Mouse (Mus musculus) hindbrain, embryonic 13.5 days (tissue): Measurements from ENCODE around the gene Dmbt1. TPM values are rescaled to one million over a fixed set of nuclear protein-coding genes. Genes with fewer than 3 reads are reported as not detected.

Source experiments
- ATAC-seq: fragments of 200-750 bp; cut with Nextera tagmentation; 2 replicates; pipeline ENCODE4 v1.8.0; 2017; ENCODE audit warnings: moderate TSS enrichment; ENCODE audit not compliant: low FRiP score
- H3K27ac ChIP-seq: fragments of 300-500 bp; sonication (generic); 2 replicates; pipeline ENCODE4 v1.5.1; 2015; ENCODE audit warnings: inconsistent platforms, mild to moderate bottlenecking, moderate library complexity
- H3K27me3 ChIP-seq: fragments of 300-500 bp; sonication (generic); 2 replicates; pipeline ENCODE4 v1.6.1; 2015; ENCODE audit warnings: mild to moderate bottlenecking, inconsistent platforms
- H3K36me3 ChIP-seq: fragments of 300-500 bp; sonication (generic); 2 replicates; pipeline ENCODE4 v1.6.1; 2015; ENCODE audit warnings: mild to moderate bottlenecking, inconsistent platforms
- H3K4me1 ChIP-seq: fragments of 300-500 bp; sonication (generic); replicated peaks from 2 replicates; pipeline ENCODE4 v1.6.1; 2015; ENCODE audit warnings: inconsistent platforms
- H3K4me2 ChIP-seq: fragments of 300-500 bp; sonication (generic); 2 replicates; pipeline ENCODE4 v1.6.1; 2015; ENCODE audit warnings: inconsistent platforms, mild to moderate bottlenecking, moderate library complexity
- H3K4me3 ChIP-seq: fragments of 300-500 bp; sonication (generic); 2 replicates; pipeline ENCODE4 v1.5.1; 2015; ENCODE audit warnings: mild to moderate bottlenecking, inconsistent platforms
- H3K9ac ChIP-seq: fragments of 300-500 bp; sonication (generic); 2 replicates; pipeline ENCODE4 v1.6.1; 2015; ENCODE audit warnings: mild to moderate bottlenecking, inconsistent platforms
- H3K9me3 ChIP-seq: fragments of 300-500 bp; sonication (generic); 2 replicates; pipeline ENCODE4 v1.6.1; 2016; ENCODE audit warnings: inconsistent platforms
- WGBS: fragments of 180-500 bp; shearing (Covaris S2); methylation state at CpG from one replicate; pipeline ENCODE4 v1.1.7; 2015; 5-methylcytosine and 5-hydroxymethylcytosine counted together
- polyA plus RNA-seq: library from polyadenylated mRNA; unstranded; fragments of >200 nt; fragmentation: Nextera tagmentation; extraction: Ambion mirVana; gene quantifications from 2 replicates; pipeline ENCODE4 v1.2.1, GENCODE M21; 2015

The Dmbt1 gene
- polyA plus RNA-seq, 1 experiment from 2014 or later = not detected

DNA sequence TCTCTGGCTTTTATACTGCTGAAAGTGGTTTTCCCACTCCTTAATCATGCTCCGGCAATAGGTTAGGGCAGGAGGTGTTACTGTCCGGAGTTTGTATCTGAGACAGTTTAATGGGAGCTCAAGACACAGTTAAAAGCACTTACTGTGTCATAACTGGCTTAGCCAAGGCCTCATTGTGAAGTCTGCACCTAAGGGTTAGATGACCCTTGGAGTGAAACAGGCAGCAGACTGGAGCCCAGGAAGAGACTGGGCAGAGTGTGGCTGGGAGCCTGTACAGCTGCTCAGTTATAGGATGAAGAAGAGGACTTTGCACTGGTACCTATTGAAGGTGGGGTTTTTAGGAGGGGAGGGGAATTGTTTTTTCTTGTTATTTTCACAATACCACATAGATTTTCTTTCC, 114.4 kb downstream of the Dmbt1 start, which contains the start of gene 4933402N03Rik:
Gene 4933402N03Rik, minus strand, starts transcription at position 101 of the 400 bp plus-strand sequence.
- H3K27ac ChIP-seq = no peak within 1 kb of the TSS
- H3K36me3 ChIP-seq = no peaks in the 10 kb centered on the region
- 96% methylated on average over 2 of the region's 2 CpGs for WGBS
- no peaks in the 10 kb centered on the region for H3K27me3 ChIP-seq
- H3K4me3 ChIP-seq = no peak within 1 kb of the TSS
- H3K4me1 ChIP-seq = no peaks in the 10 kb centered on the region
- no peak within 1 kb of the TSS for H3K9ac ChIP-seq
- no peaks in the 10 kb centered on the region for H3K9me3 ChIP-seq
- ATAC-seq = no peak
- H3K4me2 ChIP-seq = no peak within 1 kb of the TSS

DNA sequence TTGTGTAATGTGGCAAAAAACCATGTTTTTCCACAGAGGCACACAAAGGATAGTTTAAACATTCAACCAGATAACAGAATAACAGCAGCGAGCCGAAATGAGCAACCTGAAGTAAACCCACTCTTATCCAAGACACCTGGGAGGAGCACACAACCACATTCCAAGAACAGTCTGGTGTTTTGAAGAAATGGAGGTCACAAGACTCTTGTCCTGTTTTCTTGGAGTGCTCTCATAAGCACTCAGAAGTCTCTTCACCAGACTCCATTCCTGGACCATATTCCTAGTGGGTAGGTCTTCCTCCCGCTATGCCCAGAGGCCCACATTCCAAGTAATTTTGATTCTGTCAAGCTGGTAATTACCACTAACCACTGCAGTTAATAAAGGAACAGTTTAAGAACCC, 118.3 kb downstream of the Dmbt1 start:
- Histone ChIP-seq H3K27me3 (no peaks in the 10 kb centered on the region), H3K27ac (no peak overlapping the region), H3K4me1 (no peaks in the 10 kb centered on the region), H3K4me2 (no peak overlapping the region), H3K36me3 (no peaks in the 10 kb centered on the region), H3K4me3 (no peak overlapping the region), H3K9me3 (no peaks in the 10 kb centered on the region), H3K9ac (no peak overlapping the region)
- ATAC-seq = no peak
- whole genome bisulfite sequencing = 87% methylated on average over 3 of the region's 3 CpGs

DNA sequence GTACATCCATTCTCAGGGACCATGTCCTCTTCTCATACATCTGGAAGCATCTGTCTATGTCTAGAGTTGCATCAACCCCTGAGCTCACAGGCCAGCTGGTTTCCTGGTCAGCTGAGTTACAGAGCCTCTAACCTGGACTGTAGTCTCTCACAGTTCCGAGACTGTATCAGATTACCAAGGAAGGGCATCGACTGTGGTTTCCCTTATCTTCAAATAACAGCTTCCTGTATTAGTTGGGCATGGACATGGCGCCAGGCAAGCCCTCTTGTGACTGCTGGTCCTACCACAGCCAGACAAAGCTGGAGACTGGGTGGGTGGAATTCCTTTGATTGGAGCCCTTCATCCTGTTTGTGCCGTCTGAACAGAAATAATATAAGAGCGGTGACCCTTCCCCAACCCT, 121.2 kb downstream of the Dmbt1 start:
- Histone ChIP-seq H3K4me1 (no peaks in the 10 kb centered on the region), H3K4me3 (no peak overlapping the region), H3K27me3 (no peaks in the 10 kb centered on the region), H3K27ac (no peak overlapping the region), H3K9ac (no peak overlapping the region), H3K4me2 (no peak overlapping the region), H3K9me3 (no peaks in the 10 kb centered on the region), H3K36me3 (no peaks in the 10 kb centered on the region)
- ATAC-seq = no peak
- 87% methylated on average over 5 of the region's 5 CpGs for WGBS

DNA sequence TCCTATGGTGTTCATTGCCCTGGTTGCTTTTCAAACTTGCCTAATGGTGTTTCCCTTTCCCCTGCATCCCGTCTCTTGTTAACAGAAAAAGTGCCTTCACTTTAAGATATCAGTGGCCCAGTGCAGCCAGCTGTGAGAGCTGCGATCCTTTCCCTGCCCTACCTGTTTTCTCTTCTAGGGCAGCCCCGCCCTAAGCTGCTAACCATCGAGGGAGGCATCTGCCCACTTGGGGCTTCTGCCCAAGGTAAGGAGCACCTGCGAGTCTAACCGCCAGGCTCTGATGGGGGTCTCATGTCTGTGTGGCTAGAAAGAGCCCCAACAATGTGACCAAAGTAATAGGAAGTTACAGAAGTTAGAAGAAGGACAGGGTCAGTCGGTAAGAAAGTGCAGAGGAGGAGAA, 130.4 kb downstream of the Dmbt1 start:
- WGBS = 84% methylated on average over 7 of the region's 7 CpGs
- no peaks in the 10 kb centered on the region for H3K9me3 ChIP-seq
- no peaks in the 10 kb centered on the region for H3K27me3 ChIP-seq
- H3K36me3 ChIP-seq = no peaks in the 10 kb centered on the region
- no peak overlapping the region for H3K4me2 ChIP-seq
- no peak overlapping the region for H3K27ac ChIP-seq
- no peak overlapping the region for H3K4me3 ChIP-seq
- no peaks in the 10 kb centered on the region for H3K4me1 ChIP-seq
- no peak for ATAC-seq
- H3K9ac ChIP-seq = no peak overlapping the region

DNA sequence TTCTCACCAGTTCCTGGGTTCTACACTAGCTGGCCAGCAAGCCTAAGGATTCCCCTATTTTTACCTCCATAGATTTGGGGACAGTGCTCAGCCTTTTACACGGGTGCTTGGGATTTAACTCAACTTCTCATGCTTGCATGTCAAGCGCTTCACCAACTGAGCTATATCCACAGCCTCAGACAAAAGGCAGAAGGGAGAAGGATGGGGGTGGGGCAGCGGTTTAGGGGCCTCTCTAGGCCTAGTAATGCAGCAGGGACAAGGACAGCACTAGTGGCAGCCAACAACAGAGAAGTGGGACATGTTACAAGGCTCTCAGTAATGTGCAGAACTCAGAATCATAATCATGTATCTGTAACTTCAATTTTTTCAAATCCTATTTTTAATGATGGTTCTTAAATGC, 135.9 kb downstream of the Dmbt1 start:
- Histone ChIP-seq H3K36me3 (no peaks in the 10 kb centered on the region), H3K4me3 (no peak overlapping the region), H3K4me1 (no peaks in the 10 kb centered on the region), H3K27me3 (no peaks in the 10 kb centered on the region), H3K9me3 (no peaks in the 10 kb centered on the region), H3K27ac (no peak overlapping the region), H3K9ac (no peak overlapping the region), H3K4me2 (no peak overlapping the region)
- ATAC-seq = no peak
- WGBS = 80% methylated on average over 3 of the region's 3 CpGs

DNA sequence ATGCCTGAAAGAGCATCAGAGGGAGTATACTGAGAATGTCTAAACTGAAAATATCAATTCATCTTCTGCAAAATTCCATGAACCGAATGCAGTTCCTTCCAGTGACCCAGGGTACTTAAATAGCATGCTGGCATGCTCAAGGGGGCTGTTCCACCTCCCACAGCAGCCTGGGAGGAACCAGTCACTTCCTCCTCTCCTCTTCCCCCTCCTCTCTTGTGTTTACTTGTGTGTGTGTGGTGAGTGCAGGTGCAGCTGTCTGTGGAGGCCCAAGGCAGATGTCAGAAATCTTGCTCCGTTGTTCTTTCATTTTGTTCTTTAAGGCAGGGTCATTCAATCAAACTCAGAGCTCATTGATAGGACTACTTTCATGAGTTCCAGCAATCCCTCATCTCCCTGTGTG, 137.2 kb downstream of the Dmbt1 start:
- H3K4me3 ChIP-seq = no peak overlapping the region
- no peak for ATAC-seq
- H3K4me1 ChIP-seq = no peaks in the 10 kb centered on the region
- no peak overlapping the region for H3K4me2 ChIP-seq
- no peak overlapping the region for H3K9ac ChIP-seq
- 69% methylated on average over 2 of the region's 2 CpGs for WGBS
- no peaks in the 10 kb centered on the region for H3K36me3 ChIP-seq
- H3K9me3 ChIP-seq = no peaks in the 10 kb centered on the region
- H3K27me3 ChIP-seq = no peaks in the 10 kb centered on the region
- H3K27ac ChIP-seq = no peak overlapping the region

Other genes with a start within 250 kb of the Dmbt1 start
- gene Plekha1, start 166.3 kb upstream of the Dmbt1 start, polyA plus RNA-seq = 63.4 and 65.4 TPM in 2 replicates
- 11.2 and 15.4 TPM in 2 replicates for gene Htra1, start 95.9 kb upstream of the Dmbt1 start, polyA plus RNA-seq
- gene 4933402N03Rik, start 114.3 kb downstream of the Dmbt1 start, polyA plus RNA-seq = not detected in 2 replicates
- gene 5430419D17Rik, start 142.3 kb downstream of the Dmbt1 start, polyA plus RNA-seq = not detected in 2 replicates